ENCODE assay signal across 8 mouse cellular contexts in genomic region chr7:16463214-16463613, GRCm38 (mm10). TPM values are rescaled to one million over a fixed set of nuclear protein-coding genes. Genes with fewer than 3 reads are reported as not detected.
DNase-seq lines count a peak whose midpoint lies in the region; ATAC-seq and TF ChIP-seq lines count a peak whose summit lies in the region.

No protein-coding gene starts in this region.

- intact Hi-C loops in heart, postnatal 14 days (cut with DNase I) = loop anchor here (5.0 to 10.0 kb wide), 2 partner anchors 86 to 168 kb away; no protein-coding TSS in a partner anchor

- H3K27ac ChIP-seq in CH12.LX (ENCODE audit: insufficient read depth, low read depth) = no peak overlapping the region
- no peak overlapping the region for H3K27ac ChIP-seq in layer of hippocampus, adult 2 months

- peaks cover 0 to 10% of the 10 kb centered on the region in 2 experiments for H3K36me3 ChIP-seq in CH12.LX (replicated peaks in 1 of 2; ENCODE audit: control insufficient read depth in 1 of 2, insufficient read depth in 1 of 2, low read length in 1 of 2)

- H3K4me3 ChIP-seq in CH12.LX (replicated peaks in 1 of 3; ENCODE audit: low read depth in 2 of 3, low read length in 2 of 3, poor library complexity in 1 of 3) = no peak overlapping the region
- no peak overlapping the region for H3K4me3 ChIP-seq in layer of hippocampus, adult 2 months

- dilution Hi-C loops in CH12.LX (cut with MboI; ENCODE audit: extremely low pct_ligation_motif_present, extremely low pct_unique_long_range_greater_than_20kb, low sequenced_read_pairs) = no loop called here

- no peaks in the 10 kb centered on the region for H3K9me3 ChIP-seq in CH12.LX (replicated peaks; ENCODE audit: low read length)

- in situ Hi-C loops in CH12.LX (cut with MboI; ENCODE audit: low pct_ligation_motif_present, low pct_unique_long_range_greater_than_20kb, low sequenced_read_pairs) = no loop called here

- peak; percentile 78 for ATAC-seq in erythroblast, adult 5-6 weeks (replicated peaks; ENCODE audit: low FRiP score, poor library complexity, severe bottlenecking)

- no peak for TF ChIP-seq POLR2A in CH12.LX (IDR thresholded peaks at IDR 0.05; ENCODE audit: low read depth, low read length)

- peaks cover 5 to 6% of the 10 kb centered on the region in 2 experiments; a peak in 3 of 4 replicates for H3K4me1 ChIP-seq in CH12.LX (ENCODE audit: control insufficient read depth in 1 of 2, insufficient read depth in 2 of 2)

- peak; percentile 71 for DNase-seq in CH12.LX (ENCODE audit: extremely low read depth)
- peak; percentile 83 to 87 for DNase-seq in adrenal gland, postnatal 36 days
- peak; percentile 86 to 93 for DNase-seq in heart, postnatal 14 days
- DNase-seq in layer of hippocampus, adult 2 months (ENCODE audit: low spot score in 2 of 2) = peak; percentile 61 to 85
- peak; percentile 79 to 88 for DNase-seq in lung, postnatal 4 days
- DNase-seq in retina, postnatal 7 days (ENCODE audit: low read depth, low spot score) = peak; percentile 69
- DNase-seq in thymus, postnatal 4 days = peak; percentile 94

- peak; percentile 82 to 87 for TF ChIP-seq CTCF in CH12.LX (conservative IDR thresholded peaks at IDR 0.05 in 1 of 2, IDR thresholded peaks at IDR 0.05 in 1 of 2; ENCODE audit: low read depth in 2 of 2, low read length in 2 of 2)
- peak; percentile 91 for TF ChIP-seq CTCF in layer of hippocampus, adult 2 months (conservative IDR thresholded peaks at IDR 0.05)

- H3K9ac ChIP-seq in CH12.LX (ENCODE audit: insufficient read depth, low read depth) = no peak overlapping the region

- no peak overlapping the region for H3K4me2 ChIP-seq in CH12.LX (ENCODE audit: insufficient read depth, low read depth, poor library complexity, severe bottlenecking)

- peak; percentile 58 for TF ChIP-seq RAD21 in CH12.LX (IDR thresholded peaks at IDR 0.05; ENCODE audit: low read depth, low read length)

- TF ChIP-seq EP300 in CH12.LX (IDR thresholded peaks at IDR 0.05; ENCODE audit: low read length) = no peak

- H3K79me2 ChIP-seq in CH12.LX (replicated peaks; ENCODE audit: control insufficient read depth, extremely low read depth, insufficient read depth, poor library complexity, severe bottlenecking) = no peaks in the 10 kb centered on the region

- H3K27me3 ChIP-seq in CH12.LX (replicated peaks) = peaks cover 3% of the 10 kb centered on the region

TF ChIP-seq in CH12.LX, 34 proteins besides CTCF, POLR2A, EP300 and RAD21:
- TF ChIP-seq TCF12 (IDR thresholded peaks at IDR 0.05; ENCODE audit: low read depth, low read length) (peak; percentile 14; the same call in 1 of the 2 replicates), ZC3H11A (IDR thresholded peaks at IDR 0.05; ENCODE audit: low read depth, low read length) (no peak), SMC3 (IDR thresholded peaks at IDR 0.05; ENCODE audit: low read depth, low read length) (peak; percentile 78), RCOR1 (conservative IDR thresholded peaks at IDR 0.05; ENCODE audit: low read depth, low read length) (peak; percentile 60; the same call in 1 of the 2 replicates)

RNA-seq across cellular contexts. Expression of gene Tmem160, which starts 10.6 kb away (rescaled TPM):
- total RNA-seq in CH12.LX (2012; rRNA removed) = 89.1 and 97.8 TPM in 2 replicates
- total RNA-seq in CH12.LX (2014; rRNA removed) = 28.8 and 30.9 TPM in 2 replicates
- polyA plus RNA-seq in CH12.LX (2012; ENCODE audit: insufficient read length, low read depth) = 48.9 and 54.4 TPM in 2 replicates
- 10 to 100 TPM; 69.1 to 82.7 TPM for total RNA-seq in adrenal gland, postnatal 36 days (2021)
- total RNA-seq in erythroblast, adult 5-6 weeks (2015; ENCODE audit: low replicate concordance) = 8.2 TPM in 1 of 2 replicates, not detected in the other
- 4.6 and 6.1 TPM in 2 replicates for total RNA-seq in erythroblast, adult 5-6 weeks (2017; ENCODE audit: low replicate concordance)
- total RNA-seq in heart, postnatal 14 days (2021) = 10 to 100 TPM; 85.0 to 86.8 TPM
- total RNA-seq in layer of hippocampus, adult 2 months (2021) = 10 to 100 TPM; 59.4 to 72.5 TPM

RNA-seq across cellular contexts. Expression of gene Npas1, which starts 14.3 kb away (rescaled TPM):
- 0.08 and 0.17 TPM in 2 replicates for total RNA-seq in CH12.LX (2012; rRNA removed)
- not detected in 2 replicates for total RNA-seq in CH12.LX (2014; rRNA removed)
- polyA plus RNA-seq in CH12.LX (2012; ENCODE audit: insufficient read length, low read depth) = 0.56 and 0.61 TPM in 2 replicates
- not detected for total RNA-seq in adrenal gland, postnatal 36 days (2021)
- not detected in 2 replicates for total RNA-seq in erythroblast, adult 5-6 weeks (2015; ENCODE audit: low replicate concordance)
- not detected in 2 replicates for total RNA-seq in erythroblast, adult 5-6 weeks (2017; ENCODE audit: low replicate concordance)
- not detected for total RNA-seq in heart, postnatal 14 days (2021)
- total RNA-seq in layer of hippocampus, adult 2 months (2021) = 10 to 100 TPM; 16.1 to 18.4 TPM

Comparison
In these comparisons a context has a peak if more than half of its experiments do, and no peak if none do; other contexts are left out.
1. RNA of gene Npas1, which starts 14.3 kb away (total RNA-seq): 16.1 to 18.4 TPM in layer of hippocampus, adult 2 months; 0.08 to 0.17 TPM in CH12.LX, not detected in adrenal gland, postnatal 36 days, not detected in erythroblast, adult 5-6 weeks and not detected in heart, postnatal 14 days; every median in the first group is over 10 times any median in the second.
2. Peak in every context shown above with its lines, with median percentiles within 50 percentile points of each other: DNase-seq.